Mouse (Mus musculus) monocyte, adult 2 months (primary cell): ENCODE results near the gene Cdh8.

Experiments
- DNase-seq, 2 experiments: peaks; one replicate each; pipeline ENCODE4 v3.0.0; 2022; ENCODE audit warnings: low spot score in 2 of 2, low read depth in 1 of 2

The Cdh8 gene

GRCm38 (mm10) chr8:99415966-99416781 is at the start of gene Cdh8:
Gene Cdh8 (minus strand): TSS chr8:99416471.
- DNase-seq: no peak

GRCm38 (mm10) chr8:99446506-99446905 is 30.2 kb upstream of the Cdh8 start:
- no peak for DNase-seq

DNA sequence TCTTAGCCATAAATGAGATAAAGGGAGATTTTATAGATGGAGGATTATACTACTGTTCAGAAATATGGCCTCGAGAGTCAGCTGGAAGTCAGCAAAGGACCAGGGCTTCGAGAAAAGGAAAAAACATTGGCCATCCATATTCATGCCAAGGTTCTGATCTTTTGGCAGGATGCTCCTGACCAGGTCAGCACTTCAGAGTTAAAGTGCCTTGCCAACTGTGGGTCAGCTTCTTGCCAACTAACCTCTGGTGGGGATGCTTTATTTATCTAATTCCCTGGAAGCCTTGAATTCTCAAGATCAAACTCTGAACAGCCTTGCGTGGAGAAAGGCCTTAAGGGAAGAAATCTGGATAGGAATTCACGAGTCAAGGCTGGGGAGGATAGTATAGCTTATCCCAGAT is 9.6 kb upstream of the Cdh8 start:
- no peak for DNase-seq

DNA sequence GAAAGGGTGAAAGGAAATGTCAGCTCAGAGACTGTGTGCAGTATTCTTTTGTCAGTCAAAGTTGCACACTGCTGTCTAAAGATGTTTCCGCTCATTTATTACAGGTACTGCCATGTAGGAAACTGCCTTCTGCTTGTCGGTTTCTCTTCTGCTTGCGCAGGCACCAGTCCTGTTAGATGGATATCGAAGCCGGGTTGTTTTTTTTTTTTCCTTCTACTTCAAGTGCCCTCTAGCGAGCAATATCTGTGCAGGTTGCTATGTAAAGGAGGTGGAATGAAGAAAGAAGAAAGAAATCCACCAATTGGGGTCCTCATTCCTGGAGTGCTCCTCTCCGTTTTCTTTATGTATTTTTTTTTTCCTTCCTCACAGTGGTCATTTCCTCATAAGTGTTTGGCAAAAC is 5.2 kb upstream of the Cdh8 start:
- no peak for DNase-seq

- no peak for DNase-seq
Measured at GRCm38 (mm10) chr8:99419726-99420125, 3.5 kb upstream of the Cdh8 start.

DNA sequence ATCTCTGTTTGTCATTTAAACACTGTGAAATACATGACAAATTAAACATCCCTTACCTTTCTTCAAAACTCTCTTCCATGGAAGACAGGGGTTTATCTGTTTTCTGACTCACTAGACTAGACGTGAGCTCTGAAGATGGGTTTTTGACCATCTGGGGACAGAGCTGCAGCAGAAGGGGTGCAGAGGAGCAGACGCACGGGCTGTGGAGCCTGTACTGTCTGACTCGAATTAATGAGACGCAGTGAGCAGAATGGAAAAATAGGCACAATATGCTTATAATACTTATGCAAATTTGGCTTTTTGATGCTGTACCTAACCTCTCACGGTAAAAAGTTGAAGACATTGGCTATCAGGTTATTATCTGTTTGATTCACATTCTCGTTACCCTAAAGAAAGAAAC is 1.2 kb upstream of the Cdh8 start:
- no peak for DNase-seq

- no peak for DNase-seq
Measured at GRCm38 (mm10) chr8:99415076-99415965, 950 bp downstream of the Cdh8 start.

- DNase-seq: no peak
Measured at GRCm38 (mm10) chr8:99414483-99414921, 1.8 kb downstream of the Cdh8 start.

DNA sequence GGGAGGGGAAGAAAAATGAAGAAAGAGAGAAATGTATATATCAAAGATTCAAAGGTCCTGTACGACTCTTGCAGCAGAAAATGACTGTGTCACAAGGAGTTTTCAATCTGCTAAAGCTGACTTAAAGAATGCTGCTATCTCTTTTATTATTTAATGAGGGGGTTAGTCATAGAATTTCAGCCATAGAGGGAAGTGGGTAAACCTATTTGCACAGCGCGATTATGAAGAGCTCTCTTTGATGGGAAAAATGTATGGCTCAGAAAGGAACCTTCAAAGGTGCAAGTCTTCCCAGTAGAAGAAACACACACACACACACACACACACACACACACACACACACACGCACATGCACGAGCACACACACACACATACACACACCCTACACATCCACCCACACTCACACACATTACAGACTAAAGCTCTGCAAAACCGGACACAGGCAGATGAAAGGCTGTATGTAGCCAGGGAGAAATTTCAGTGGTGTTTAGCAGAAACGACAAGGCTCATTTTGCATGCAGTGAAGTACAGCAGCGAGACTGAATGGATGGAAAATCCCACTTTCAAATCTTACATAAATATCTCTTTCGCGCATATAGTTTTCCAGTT is 2.3 kb downstream of the Cdh8 start:
- no peak for DNase-seq

GRCm38 (mm10) chr8:99393908-99394307 is 22.4 kb downstream of the Cdh8 start:
- no peak for DNase-seq

- no peak for DNase-seq
Measured at GRCm38 (mm10) chr8:99370104-99370503, 46.2 kb downstream of the Cdh8 start.

DNA sequence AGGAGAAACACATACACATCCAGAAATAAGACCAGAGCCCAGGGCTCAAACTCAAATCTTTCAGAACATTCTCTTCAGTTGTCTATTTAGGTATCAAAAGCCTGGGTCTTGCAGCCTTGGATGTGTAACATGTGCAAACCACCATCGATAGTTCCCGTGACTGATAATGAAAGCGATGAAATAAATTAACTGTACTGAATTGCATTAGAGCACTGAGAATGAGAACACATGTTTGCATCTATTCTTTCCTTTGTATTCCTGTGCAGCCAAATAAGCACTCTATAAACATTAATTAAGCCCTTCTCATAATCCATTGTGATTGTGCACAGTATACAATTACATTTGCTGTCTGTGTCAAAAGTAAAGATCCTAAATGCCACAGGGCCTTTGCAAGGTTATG is 47.1 kb downstream of the Cdh8 start:
- no peak for DNase-seq

DNA sequence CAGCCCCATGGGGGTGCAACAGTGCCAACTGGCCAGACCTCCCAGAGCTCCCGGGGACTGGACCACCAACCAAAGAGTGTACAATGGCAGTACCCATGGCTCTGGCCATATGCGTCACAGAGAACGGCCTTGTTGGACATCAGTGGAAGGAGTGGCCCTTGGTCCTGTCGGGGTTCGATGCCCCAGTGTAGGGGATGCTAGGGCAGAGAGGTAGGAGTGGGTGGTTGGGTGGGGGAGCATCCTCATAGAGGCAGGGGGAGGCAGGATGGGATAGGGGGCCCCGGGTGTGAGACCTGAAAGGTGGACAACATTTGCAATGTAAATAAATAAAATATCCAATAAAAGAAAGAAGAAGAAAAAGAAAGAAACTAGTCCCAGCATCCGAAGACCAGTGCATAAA is 47.8 kb downstream of the Cdh8 start:
- DNase-seq: no peak

DNA sequence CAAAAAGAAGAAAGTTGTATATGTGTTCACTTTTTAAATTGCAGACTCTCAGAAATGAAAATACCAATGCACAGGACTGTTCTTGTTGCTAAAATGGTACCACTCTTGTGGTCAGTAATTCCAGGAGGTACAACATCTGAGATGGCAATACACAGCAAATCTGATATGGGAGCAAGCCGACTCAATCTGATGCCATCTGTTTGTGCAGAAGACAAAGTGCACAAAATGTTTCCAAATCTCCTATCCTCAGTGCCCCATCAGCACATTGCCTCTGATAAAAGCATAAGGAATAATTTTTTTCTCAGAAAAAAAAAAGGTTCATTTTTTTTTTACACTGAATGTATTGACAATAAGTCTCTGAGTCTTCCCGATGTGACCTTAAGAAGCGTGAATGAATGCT is 62.3 kb downstream of the Cdh8 start:
- no peak for DNase-seq

DNA sequence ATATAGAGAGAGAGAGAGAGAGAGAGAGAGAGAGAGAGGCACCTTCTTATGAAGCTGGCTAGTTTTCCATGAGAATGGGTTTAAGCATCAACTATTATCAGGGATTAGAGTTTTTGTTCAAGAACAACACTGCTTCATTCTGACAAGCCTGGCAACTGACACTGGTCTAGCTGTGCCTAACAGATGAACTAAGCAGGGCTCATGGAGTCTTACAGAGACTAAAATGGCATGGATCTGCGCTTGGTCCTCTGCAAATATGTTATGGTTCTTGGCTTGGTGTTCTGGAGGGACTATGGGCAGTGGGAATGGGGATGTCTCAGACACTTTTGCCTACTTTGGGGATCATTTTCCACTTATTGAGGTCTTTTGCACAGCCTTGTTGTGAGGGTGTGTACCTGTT is 63.0 kb downstream of the Cdh8 start:
- DNase-seq: no peak

- no peak for DNase-seq
Measured at GRCm38 (mm10) chr8:99349456-99349855, 66.8 kb downstream of the Cdh8 start.

GRCm38 (mm10) chr8:99348618-99349017 is 67.7 kb downstream of the Cdh8 start:
- DNase-seq: no peak

GRCm38 (mm10) chr8:99339310-99339709 is 77.0 kb downstream of the Cdh8 start:
- no peak for DNase-seq

DNA sequence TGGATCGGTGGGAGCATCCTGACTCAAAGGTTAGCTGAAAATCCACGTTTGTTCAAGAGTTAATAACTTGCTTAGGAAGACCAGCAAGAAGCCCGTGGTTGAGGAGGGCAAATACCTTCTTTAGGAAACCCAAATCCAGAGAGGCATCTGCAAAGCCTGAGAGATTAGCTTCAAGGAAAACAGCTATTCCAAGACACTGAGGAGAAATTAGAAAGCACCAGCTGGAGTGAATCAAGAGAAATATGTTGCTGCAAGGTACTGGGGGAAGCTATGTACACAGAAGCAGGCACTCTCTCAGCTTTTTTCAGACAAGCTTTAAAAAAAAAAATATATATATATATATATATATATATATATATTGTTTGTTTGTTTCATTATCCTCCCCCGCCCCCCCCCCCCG is 88.7 kb downstream of the Cdh8 start:
- DNase-seq: no peak

DNA sequence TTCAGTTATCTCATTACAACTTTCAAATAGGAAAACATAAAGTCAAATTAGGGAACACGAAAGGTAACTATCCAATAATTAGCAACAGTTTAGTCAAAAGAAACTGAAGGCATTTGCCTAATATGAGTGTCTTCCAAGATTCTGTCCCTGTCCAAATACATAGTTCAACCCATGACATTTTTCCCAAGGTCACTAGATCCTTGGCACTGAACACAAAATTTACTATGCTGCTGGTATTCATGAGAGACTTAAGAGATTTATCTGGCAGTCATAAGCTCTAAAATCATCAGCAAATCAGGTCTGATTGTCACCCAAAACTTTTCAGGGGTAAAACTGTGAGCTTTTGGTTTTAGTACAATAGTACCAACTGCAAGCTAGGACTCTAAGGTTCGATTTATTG is 101.7 kb downstream of the Cdh8 start:
- no peak for DNase-seq

- DNase-seq: no peak
Measured at GRCm38 (mm10) chr8:99304184-99304583, 112.1 kb downstream of the Cdh8 start.

- DNase-seq: no peak
Measured at GRCm38 (mm10) chr8:99290201-99290600, 126.1 kb downstream of the Cdh8 start.
